Mouse (Mus musculus) cortical plate, adult 2 months (tissue): ENCODE results near the gene Foxi3.

Source experiments
- CTCF ChIP-seq: fragments of 200-500 bp; IDR thresholded peaks from 2 replicates; pipeline ENCODE4 v1.5.1; 2011; ENCODE audit warnings: mild to moderate bottlenecking, control low read depth, low read length; ENCODE audit not compliant: insufficient read depth; ENCODE audit errors: extremely low read depth
- POLR2A ChIP-seq: fragments of 200-500 bp; IDR thresholded peaks from 2 replicates; pipeline ENCODE4 v1.6.1; 2011; ENCODE audit warnings: mild to moderate bottlenecking, low read length, control low read depth; ENCODE audit not compliant: insufficient read depth; ENCODE audit errors: extremely low read depth

DNA sequence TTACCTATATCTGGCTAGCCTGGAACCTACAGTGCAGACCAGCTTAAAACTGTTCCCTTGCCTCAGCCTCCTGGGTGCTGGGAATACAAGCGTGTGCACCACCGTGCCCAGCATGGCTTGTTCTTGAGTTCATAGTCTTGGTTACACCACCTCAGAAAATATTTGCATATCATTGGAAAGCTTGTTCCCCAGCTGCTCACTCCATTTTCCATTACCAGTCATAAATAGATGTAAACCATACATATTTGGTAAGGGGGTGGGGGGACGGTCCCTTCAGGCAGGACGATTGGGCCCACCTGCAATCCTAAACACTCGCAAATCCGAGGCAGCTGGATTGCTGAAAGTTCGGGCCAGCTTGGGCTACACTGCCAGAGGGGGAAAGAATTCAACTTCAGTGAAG, 3.1 kb upstream of the Foxi3 start:
- TF ChIP-seq CTCF, result no peak
- TF ChIP-seq POLR2A, result no peak
